Mouse (Mus musculus) Patski (cell line): Measurements from ENCODE around the gene Lhx4. TPM values are rescaled to one million over a fixed set of nuclear protein-coding genes. Genes with fewer than 3 reads are reported as not detected.

Experiments used
- ATAC-seq: fragments of 100-300 bp; one replicate; pipeline ENCODE4 v1.8.0; 2021
- CTCF ChIA-PET: fragments of 350-600 bp; sonication (Branson Sonifier 250); formaldehyde crosslinking; loops from one replicate; lab custom pipeline; 2022; ENCODE audit warnings: inconsistent platforms; lab: Charles Lee
- POLR2A ChIA-PET: fragments of 350-600 bp; sonication (Branson Sonifier 250); formaldehyde crosslinking; loops from one replicate; lab custom pipeline; 2022; ENCODE audit warnings: antibody characterized with exemption, inconsistent platforms; lab: Charles Lee
- DNase-seq: peaks from one replicate; pipeline ENCODE4 v3.0.0-alpha.2; 2011; ENCODE audit warnings: low read depth, low spot score
- H3K27me3 ChIP-seq: fragments of 371-371 bp; one replicate; pipeline ENCODE4 v1.5.1; 2021
- CTCF ChIP-seq: fragments of 100-300 bp; IDR thresholded peaks from one replicate; pipeline ENCODE4 v1.5.1; 2021
- in situ Hi-C: fragments of 300-500 bp; cut with MboI; formaldehyde crosslinking; loops from 3 replicates; pipeline ENCODE4 v1.11.1; 2018; ENCODE audit warnings: low pct_unique_long_range_greater_than_20kb, mixed read lengths
- polyA plus RNA-seq: library from polyadenylated mRNA; unstranded; gene quantifications from one replicate; pipeline ENCODE4 v1.2.3, GENCODE M21; 2021

Gene Lhx4
- polyA plus RNA-seq, 1 experiment from 2014 or later: not detected

DNA sequence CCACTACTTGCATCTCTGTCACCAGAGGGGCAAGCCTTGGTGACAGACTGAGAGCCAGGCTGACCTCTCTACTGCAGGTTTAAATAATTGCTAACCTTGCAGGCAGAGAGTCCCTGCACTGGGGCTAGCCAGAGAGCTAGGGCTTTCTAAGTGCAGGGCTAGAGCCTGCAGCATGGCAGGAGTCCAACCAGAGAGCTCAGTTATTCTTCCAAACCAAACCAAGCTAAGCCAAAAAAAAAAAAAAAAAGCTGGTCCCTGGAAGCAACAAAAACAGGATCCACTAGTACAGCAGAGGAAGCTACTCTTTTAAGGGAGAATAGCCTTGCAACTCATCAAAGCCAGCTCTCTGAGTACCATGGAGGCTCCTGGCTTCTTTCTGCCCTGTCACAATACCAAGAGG, 50.6 kb downstream of the Lhx4 start:
- TF ChIP-seq CTCF: no peak
- no peak for DNase-seq

DNA sequence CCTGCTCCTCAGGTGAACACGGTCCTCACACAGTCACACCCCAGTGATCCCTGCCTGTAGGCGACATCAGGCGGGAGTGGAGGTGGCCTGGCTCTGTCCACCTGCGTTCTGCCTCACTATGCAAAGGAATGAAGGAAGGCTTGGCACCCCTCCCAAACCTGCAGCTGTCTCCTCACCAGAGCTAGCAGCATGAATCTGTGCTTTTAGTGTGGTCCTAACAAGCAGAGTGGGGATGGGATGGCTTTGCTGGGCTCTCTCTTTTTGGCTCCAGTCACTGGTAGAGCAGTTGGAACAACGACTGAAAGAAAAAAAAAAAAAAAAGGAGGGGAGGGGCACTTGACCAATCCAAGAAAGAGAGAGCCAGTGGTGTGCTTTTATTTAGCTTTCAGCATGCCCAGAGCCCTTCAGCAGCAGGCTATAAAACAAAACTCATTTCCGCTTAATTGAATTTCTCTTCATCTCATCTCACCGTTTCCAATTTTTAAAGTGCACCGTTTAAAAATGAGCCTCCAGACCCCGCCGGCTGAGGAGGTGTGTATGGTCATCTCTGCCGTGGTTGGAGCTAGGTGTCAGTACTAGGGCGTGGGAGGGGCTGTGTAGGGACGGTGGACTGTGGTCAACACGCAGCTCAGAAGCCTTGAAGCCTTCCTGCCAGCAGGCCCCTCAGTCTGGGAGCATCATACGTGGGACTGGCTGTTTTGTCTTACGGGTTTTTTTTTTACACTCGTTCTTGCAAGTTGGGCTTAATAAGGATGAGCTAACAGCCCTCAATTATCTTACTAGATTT, 52.9 kb downstream of the Lhx4 start:
- CTCF ChIA-PET: no interaction called here

More for the DNA sequence above, 50.6 kb downstream of the Lhx4 start:
- H3K27me3 ChIP-seq: no peaks in the 10 kb centered on the region
- ATAC-seq: no peak
- in situ Hi-C loops: no loop called here
- CTCF ChIA-PET: no interaction called here
- POLR2A ChIA-PET: no interaction called here

DNA sequence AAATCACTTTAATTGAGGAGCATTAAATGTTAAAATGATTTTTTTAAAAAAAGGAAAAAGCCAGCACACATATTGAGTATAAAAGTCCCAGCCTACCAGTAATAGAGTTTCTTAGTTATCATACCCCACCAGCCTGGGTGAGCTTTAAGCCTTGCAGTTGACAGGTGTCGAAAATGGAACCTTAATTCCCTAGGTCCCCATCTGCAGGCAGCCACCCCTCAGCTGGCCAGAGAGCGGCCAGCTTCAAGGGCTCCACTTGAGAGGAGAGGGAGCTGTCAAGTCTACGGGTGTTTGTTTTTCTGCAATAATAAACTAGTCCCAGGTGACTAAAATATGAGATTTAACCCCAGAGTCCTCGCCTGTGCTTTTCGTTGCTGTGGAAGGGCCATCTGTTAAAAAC, 58.0 kb downstream of the Lhx4 start:
- no peak for TF ChIP-seq CTCF
- DNase-seq (no peak), ATAC-seq (no peak)
- POLR2A ChIA-PET: no interaction called here
- in situ Hi-C loops: no loop called here
- H3K27me3 ChIP-seq: no peaks in the 10 kb centered on the region
- CTCF ChIA-PET: interaction anchor here (1.2 kb wide), 1 partner anchor 16 kb away, joined by 4 read pairs; no protein-coding TSS in a partner anchor

More for the DNA sequence above, 52.9 kb downstream of the Lhx4 start:
- in situ Hi-C loops: no loop called here
- ATAC-seq: no peak
- POLR2A ChIA-PET: no interaction called here
- H3K27me3 ChIP-seq: no peaks in the 10 kb centered on the region
- TF ChIP-seq CTCF: no peak
- no peak for DNase-seq

DNA sequence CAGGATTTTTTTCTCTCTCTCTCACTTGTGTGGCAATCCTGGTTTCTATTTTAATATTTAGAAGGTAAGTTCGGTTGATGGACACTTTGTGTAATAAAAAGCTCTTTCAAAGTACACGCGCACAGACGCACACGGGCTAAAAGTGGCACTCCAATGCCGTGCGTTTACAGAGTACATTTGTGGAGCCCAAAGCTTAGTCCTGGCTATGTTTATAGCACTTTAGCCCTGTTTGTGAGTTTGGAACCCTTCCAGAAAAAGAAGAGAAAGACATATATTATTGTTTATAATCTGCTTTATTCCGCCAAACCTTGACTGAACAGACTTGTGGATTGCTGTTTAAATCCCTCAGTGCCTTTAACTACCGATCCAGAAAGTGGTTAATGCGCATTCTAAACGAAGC, 58.5 kb downstream of the Lhx4 start:
- DNase-seq (no peak), ATAC-seq (no peak)
- H3K27me3 ChIP-seq: no peaks in the 10 kb centered on the region
- in situ Hi-C loops: no loop called here
- ChIA-PET CTCF (interaction anchor here (1.2 kb wide), 1 partner anchor 16 kb away, joined by 4 read pairs; no protein-coding TSS in a partner anchor), POLR2A (no interaction called here)
- no peak for TF ChIP-seq CTCF

DNA sequence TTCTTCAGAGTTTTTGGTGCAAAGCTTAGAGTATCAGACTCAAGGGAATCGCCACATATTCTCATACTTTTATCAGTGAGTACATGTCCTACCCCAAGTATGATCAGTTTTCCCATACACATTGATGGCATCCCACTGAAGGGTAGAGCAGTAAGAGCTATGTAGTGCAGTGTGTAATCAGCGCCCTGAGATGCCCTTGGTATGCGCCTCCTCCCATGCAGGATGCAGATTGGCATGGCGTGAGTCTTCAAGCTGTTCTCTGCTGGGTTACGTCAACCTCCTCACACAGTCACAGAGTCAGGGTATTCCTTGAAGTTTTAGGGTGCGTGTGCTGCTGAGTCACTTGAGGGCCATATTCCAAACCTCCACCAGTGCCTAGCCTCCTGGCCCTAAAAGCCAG, 59.3 kb downstream of the Lhx4 start:
- ChIA-PET CTCF (interaction anchor here (1.4 kb wide), 1 partner anchor 25 kb away, joined by 3 read pairs; no protein-coding TSS in a partner anchor), POLR2A (no interaction called here)
- in situ Hi-C loops: no loop called here
- H3K27me3 ChIP-seq: no peaks in the 10 kb centered on the region
- TF ChIP-seq CTCF: no peak
- DNase-seq (no peak), ATAC-seq (no peak)

DNA sequence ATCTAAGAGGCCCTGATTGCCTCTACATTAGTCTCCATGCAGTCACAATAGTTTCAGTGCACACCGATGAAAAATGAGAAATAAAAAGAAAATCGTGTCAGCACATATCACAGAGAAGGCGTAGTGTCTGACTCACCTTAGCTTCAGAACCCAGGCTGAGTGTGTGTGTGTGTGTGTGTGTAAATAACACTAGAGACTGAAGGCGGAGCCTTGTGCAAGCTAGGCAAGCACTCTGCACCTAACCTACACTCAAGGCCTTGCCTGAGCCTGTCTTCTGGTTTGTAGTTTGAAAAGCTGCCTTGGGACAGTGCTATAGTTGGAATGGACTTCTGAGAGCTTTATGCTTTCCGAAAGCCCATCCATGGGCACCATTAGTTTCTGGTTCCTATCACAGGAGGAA, 61.9 kb downstream of the Lhx4 start:
- in situ Hi-C loops: no loop called here
- ChIA-PET POLR2A (no interaction called here), CTCF (interaction anchor here (1.4 kb wide), 1 partner anchor 114 kb away, joined by 4 read pairs; no protein-coding TSS in a partner anchor)
- DNase-seq (no peak), ATAC-seq (no peak)
- H3K27me3 ChIP-seq: no peaks in the 10 kb centered on the region
- no peak for TF ChIP-seq CTCF

DNA sequence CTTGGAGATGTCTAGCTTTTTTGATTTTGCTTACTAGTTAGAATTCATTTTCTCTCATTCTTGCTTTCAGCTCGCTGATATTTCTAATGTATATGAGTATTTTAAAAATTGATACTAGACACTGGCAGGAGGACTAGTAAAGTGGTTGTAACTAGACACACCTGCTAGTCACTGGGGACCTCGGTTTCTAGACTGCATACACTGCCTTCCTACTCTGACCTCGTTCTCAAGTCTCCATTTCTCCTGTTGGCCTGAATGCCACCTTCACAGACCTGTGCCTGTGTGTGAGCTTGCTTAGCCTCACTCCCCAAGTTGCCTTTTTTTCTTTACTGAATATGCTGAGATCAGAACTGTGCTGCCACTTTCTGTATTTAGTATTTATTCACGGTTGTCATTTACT, 62.3 kb downstream of the Lhx4 start:
- no peak for TF ChIP-seq CTCF
- in situ Hi-C loops: no loop called here
- ChIA-PET CTCF (no interaction called here), POLR2A (no interaction called here)
- no peak for DNase-seq
- ATAC-seq: no peak
- no peaks in the 10 kb centered on the region for H3K27me3 ChIP-seq

DNA sequence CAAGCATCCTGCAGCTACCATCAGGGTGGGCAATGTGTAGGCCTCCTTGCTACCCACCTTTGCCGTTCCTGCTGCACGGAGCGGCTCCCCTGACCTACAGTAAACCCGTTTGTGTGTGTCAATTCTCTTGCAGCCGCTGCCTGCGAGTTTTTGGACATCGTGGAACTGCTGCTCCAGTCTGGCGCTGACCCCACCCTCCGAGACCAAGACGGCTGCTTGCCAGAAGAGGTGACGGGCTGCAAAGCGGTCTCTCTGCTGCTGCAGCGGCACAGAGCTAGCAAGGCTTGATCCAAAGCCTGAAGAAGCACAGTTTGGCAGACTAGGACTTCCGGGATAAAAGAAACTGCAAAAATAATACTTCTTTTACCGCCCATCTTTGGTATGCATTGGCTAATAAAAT, 64.7 kb downstream of the Lhx4 start:
- ChIA-PET POLR2A (no interaction called here), CTCF (no interaction called here)
- in situ Hi-C loops: no loop called here
- no peak for TF ChIP-seq CTCF
- DNase-seq: no peak
- H3K27me3 ChIP-seq: no peaks in the 10 kb centered on the region
- ATAC-seq: no peak

DNA sequence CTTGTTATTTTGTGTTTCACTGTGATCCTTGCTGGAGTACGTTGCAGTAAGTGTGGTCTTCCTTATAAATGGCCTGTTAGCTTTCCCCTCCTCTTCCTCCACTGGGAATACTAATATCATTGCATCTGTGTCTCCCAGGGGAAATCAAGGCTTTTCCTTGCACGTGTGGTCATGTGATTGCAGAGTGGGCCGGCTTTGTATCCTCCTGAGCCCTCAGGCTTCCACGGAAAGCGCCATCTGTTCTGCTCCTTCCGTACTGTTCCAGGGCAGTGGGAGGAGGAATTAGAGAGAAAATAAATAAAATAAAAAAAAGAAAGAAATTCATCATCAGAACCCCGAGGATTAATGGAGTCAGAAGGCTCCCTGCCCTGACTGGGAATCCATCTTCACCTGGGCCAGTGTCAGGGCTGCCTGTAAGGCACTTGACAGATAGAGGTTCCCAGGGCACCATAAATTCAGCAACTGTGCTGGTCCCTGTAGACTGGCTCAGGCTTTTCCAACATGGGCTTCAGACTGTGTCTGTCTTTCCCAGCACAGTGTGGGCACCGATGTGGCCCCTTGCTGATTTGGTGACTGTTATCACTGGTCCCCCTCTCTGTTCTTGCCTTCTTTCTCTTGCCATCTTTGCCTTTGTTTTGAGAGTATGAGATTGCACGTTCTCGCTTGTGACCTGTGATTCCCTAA, 70.2 kb downstream of the Lhx4 start:
- POLR2A ChIA-PET: no interaction called here
- CTCF ChIA-PET: no interaction called here
- in situ Hi-C loops: no loop called here
- H3K27me3 ChIP-seq: no peaks in the 10 kb centered on the region
- DNase-seq: no peak
- TF ChIP-seq CTCF: no peak
- ATAC-seq: no peak

DNA sequence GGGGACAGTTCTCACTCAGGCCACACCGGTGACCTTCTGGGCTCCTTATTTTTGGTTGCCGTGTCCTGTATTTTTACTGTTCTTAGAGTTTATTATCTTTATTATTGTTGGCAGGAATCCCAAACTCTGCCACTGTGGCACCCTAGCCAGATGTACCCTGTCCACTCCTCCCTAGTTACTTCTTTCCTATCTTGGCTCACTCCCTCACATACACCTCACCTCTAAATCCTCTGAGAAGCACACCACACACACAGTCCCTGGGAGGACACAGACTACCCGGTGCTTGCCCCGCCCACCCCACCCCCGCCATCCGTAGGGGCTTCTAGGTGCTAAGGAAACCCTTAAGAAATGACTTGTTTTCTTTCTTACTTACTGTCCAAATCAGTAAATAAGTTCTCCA, 75.9 kb downstream of the Lhx4 start:
- no peak for ATAC-seq
- ChIA-PET CTCF (interaction anchor here (1.7 kb wide), 1 partner anchor 100 kb away, joined by 4 read pairs; no protein-coding TSS in a partner anchor), POLR2A (no interaction called here)
- no peak for TF ChIP-seq CTCF
- in situ Hi-C loops: no loop called here
- H3K27me3 ChIP-seq: no peaks in the 10 kb centered on the region
- no peak for DNase-seq

DNA sequence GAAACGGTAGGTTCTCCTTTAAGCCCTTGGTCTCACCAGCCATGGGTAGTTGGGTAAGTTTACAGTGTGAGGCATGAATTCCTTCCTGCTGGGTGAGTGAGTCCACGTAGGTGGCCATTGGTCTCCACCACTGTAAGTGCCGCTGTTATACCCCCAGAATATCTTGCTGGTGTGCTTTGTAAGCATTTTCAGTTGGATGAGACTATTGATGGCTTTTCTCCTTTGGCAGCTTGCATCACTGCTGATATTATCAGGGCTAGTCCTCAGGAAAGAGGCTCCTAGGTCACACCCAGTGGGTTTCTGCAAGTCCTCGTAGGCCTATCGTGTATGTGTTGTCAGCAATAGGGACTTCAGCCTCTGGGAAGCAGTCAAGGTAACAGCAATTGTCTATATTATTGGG, 87.5 kb downstream of the Lhx4 start:
- TF ChIP-seq CTCF: no peak
- POLR2A ChIA-PET: no interaction called here
- ATAC-seq: no peak
- CTCF ChIA-PET: no interaction called here
- H3K27me3 ChIP-seq: no peaks in the 10 kb centered on the region
- in situ Hi-C loops: no loop called here
- no peak for DNase-seq
